Mouse (Mus musculus): Measurements from ENCODE around the gene Vmn1r54.
"Not testable (repeated sequence)": the region's sequence is repeated elsewhere in the genome, so short reads cannot be mapped to it uniquely, and the experiment has no call there.

Vmn1r54 gene

DNA sequence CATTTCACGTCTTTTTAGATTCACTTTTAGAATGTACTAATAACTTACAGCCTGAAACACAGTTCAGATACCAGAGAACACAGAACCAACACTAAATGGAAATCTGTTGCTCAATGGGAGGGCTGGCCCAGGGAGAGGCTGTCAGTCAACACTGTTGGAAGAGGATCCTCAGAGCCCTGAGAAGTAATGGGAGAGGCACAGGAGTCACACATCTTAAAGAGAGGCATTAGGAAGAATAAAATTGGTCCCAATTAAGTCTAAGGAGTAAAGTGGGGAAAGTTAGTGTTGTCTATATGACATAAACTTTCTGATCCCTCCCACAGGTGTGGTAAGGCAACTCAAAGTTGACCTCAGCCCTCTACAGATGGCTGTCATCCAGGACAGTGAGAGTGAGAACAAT, at the start of gene Vmn1r54:
Gene Vmn1r54 (plus strand): TSS at position 301 of the 400 bp plus-strand sequence.
- no peak for DNase-seq

DNA sequence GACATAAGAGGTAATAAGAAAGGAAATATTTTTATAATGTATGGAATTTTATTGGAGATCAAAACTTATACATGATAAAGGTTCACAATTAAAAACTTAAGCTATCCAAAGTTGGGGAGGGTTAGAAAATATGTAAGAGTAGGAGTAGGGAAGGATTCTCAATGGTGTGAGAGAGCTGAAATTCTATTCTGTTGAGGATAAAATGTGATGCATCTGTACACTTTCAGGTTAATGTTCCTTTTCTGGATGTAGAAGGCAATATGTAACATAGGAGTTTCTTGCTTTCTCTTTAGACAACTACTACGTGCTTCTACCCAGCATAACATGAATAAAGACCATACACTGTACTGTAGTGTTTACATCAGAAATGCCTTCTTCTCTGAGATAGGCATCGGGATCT, 43.6 kb upstream of the Vmn1r54 start, which contains the start of gene V1ra8:
Gene V1ra8 (plus strand): TSS at position 301 of the 400 bp plus-strand sequence.
- DNase-seq = not testable (repeated sequence)

DNA sequence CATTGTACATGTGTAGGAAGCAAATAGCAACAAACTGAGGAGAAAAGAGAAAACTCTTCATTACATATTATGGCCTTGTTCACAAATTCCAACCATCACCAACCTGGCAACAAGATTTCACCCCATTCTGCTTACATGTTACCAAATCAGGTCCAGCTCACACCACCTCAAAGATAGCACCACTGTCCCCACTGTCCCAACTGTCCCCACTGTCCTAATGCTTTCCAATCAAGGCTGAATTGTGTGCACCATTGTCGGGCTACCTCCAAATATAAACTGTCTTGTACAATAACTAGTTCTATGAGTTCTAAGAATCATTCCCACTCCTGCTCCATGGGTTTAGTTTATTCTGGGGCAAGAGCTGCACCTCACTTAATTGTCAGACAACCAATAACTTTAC, 21.8 kb upstream of the Vmn1r54 start, which contains the start of gene Vmn1r53:
Gene Vmn1r53 (minus strand): TSS at position 101 of the 400 bp plus-strand sequence.
- DNase-seq = no peak

DNA sequence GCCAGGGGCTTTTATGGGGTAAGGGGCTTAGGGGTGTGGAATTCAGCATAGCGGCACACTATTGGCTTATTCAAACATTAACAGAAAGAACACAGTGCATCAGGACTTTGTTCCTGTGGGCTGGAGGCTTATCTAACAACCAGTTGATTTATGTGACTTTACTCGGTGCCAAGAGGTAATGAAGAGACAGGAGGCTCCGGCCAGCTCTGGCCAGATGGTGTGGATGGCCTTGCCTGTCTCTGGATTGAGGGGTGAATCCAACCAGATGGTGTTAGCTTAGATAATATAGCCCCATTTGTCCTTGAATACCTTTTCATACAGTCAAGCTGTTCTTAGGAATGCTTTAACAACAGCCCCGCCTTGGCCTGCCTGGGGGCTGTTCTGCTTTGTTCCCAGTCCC, 14.0 kb upstream of the Vmn1r54 start:
- not testable (repeated sequence) for DNase-seq

DNA sequence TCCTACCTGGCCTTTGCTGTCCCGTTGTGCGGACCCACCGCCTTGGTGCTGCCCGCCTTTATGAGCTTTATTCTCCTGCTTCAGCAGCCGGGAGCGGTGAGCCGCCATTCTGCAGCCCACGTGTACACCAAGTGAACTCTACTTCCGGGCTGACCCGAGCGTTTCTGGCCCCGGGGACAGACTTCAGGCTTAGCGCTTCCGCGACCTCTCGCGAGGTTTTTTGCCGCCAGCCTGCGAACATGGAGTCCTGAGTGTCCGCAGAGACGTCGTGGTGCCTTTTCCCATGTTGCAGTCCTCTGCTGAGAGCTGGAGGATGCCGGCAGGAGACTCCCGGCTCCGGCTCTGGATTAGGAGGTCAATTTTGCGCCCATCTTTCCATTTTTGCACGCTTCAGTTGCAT, 13.4 kb upstream of the Vmn1r54 start:
- DNase-seq = no peak

DNA sequence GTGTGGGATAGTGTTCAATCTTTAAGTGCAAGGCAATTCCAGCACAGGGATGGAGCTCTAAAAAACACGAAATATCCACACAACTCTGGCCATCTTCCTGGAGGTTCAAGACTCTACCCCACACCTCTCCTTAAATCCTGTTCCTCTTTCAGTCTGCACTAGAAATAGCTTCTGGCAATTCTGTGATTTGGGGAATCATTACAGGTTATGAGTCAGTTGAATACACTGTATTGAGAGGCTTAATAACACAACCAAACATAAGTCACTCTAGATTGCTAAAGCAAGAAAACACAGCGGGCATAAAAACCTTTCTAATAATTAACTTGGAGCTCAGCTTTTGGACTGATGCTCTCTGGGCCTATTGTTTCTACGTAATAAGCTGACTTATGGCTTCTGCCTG, 2.1 kb upstream of the Vmn1r54 start:
- DNase-seq = no peak

DNA sequence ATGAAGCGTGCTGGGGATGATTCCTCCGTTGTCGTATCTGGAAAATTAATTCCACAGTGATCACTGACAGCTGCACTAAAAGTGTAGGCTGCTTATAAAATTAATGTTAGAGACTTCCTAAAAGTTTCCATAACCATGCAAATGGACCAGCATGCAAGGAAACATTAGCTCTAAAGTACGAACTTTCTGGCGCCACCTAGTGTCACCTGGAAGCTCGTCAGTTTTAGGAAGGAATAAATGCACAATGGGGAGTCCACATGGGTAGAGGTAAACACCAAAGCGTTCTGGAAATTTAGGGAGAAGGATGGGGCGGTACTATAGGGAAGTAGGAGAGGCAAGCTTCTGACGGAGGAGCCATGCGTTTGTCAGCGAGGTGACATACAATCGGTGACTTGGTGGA, 42.2 kb downstream of the Vmn1r54 start:
- no peak for DNase-seq

DNA sequence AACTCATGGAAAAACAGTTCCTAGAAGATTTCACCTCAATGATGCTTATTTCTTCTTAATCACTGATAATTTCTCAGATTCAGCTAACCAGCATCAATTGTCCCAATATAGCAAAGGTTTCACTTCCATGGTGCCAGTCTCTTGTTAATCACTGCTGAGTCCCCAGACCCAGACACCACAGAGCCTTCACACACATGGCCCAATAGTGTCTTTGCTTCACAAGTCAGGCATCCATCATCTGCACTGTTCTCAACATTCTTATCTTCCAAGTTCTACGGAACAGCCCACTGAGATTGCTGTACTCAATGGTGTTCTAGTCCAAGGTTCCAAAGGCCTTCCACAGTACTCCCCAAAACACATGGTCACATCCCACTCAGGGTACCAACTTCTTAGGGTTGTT, 54.8 kb downstream of the Vmn1r54 start, which contains the start of gene BC048671:
Gene BC048671 (plus strand): TSS at position 301 of the 400 bp plus-strand sequence.
- no peak for DNase-seq

DNA sequence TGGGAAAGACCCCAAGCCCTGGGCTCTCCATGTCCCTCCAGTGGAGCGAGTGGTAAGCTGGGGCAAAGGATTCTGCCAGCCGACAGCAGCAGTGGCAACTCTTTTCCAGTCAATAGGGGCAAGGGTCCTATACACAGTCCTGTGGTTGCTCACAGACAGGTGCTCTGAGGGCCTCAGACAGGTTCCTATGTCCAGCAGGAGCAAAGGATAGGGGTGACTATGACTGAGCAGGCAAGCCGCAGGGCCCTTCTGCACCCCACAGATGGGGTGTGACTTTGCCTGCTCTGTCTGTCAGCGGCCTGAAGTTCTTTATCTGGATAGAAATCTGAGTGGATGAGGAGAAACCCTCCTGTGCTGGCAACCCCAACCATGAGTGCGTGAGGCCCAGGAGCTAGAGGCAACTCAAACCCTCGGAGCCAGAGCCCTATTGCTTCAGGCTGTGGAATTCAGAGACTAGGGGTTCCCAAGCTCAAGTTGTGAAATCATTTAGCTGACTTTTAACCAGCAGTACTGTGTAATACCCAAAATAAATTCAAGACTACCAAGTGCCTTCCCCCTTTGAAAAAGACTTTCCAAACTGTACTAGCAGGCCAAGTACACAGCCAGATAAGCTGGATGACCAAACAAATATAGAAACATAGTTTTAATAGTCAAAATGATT, 60.3 kb downstream of the Vmn1r54 start:
- DNase-seq = no peak

DNA sequence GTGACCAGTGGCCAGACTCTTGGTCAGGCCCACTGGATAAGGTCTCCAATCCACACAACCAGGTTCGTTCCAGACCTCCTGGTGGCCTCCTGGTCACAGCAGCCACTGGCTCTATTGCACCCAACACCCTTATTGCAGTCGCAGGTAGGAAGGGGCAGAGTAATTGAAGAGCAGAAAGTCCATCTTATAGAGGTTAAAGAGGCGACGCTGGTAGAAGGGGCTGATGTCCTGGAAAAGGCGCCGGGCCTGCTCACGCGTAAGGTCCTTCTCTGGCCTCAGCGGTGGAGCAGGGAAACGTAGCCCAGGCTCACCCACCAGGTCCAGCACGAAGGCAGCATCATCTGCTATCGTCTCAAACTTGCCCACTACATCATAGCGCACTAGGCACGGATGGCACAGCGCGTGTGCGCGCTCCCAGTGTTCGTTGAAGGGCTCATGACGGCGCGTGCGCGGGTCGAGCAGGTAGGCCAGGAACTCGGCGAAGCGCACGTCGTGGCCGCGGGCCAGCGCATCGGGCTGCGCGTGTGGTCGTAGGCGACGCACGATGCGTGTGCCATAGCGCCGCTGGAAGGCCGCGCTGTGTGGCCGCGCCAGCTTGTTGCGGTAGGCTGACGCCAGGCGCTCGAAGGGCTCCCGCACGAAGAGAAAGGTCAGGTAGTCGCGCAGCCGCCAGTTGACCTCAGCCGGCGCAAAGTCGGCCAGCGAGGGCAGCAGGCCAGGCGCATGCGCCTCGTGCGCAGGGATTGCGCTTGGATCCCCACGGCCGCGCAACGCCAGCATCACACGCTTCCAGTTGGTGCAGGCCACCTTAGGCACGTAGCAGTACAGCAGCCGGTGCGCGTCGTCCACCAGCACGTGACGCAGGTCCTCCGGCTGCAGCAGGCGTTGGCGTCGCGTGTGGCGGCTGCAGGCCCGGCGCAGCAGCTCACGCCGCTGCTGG, 63.0 kb downstream of the Vmn1r54 start:
- no peak for DNase-seq

DNA sequence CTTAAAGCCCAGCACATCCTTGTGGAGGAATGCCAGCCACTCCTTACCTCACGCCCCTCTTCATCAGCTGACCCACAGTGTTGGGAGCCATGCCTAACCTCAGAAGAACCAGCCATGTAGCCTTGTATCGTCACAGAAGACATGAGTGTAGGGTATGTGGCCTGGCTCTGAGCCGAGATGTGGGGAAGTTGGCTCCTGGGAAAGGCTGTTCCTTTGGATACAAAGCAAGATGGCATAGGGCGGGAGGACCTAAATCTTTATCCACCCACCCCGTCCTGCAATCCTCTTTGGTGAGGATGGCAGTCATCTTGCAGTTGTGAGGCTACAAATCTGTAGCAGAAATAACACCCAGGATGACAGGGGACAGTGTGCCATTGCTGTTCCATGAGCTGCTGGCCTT, 69.9 kb downstream of the Vmn1r54 start:
- DNase-seq = no peak

DNA sequence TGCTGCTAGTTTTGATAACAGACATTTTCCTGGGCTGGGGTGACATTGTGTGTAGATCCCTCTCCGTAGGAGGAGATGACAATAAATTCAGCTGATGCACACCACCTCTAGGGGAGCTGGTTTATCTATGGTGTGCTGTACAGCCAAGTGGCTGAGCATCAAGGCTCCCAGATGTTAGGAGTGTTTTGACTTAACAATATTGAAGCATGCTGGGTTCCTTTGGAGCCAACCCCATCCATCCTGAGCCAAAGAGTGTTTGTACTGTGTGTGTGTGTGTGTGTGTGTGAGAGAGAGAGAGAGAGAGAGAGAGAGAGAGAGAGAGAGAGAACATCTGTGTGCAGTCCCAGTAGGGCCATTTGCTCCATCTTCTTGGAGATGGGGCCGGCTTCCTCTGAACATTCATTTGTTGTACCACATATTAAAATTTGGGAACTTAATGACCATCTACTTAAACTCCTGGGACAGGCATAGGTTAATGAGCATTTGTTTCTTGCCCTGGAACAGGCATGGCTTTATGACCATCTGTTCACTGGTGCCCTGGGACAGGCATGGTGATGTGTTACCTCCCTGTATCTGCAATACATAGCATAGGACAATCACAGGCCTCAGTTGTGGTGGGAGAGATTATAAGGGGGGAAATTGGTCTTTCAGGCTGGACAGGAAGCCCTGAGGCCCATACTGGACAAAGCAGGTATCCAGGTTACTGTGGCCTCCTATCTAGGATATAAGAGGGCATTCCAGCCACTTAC, 71.6 kb downstream of the Vmn1r54 start:
- DNase-seq = no peak

DNA sequence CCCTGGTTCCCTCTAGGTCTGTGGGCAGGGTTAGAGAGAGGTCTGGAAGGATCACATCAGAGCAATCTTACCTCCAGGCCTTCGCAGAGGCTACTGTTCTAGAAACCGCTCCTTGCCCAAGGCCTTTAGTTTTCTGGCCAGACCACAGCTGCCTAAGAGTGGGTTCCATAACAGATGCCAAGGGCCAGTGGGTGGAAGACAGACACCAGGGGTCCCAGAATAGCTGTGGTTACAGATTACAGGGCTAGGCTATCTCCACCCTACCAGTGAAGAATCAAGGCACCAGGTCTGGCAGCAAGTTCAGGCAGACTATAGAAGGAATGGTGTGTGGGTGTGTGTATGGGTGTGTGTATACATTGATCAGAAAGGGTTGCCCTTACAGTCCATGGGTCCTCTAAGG, 72.9 kb downstream of the Vmn1r54 start:
- no peak for DNase-seq

DNA sequence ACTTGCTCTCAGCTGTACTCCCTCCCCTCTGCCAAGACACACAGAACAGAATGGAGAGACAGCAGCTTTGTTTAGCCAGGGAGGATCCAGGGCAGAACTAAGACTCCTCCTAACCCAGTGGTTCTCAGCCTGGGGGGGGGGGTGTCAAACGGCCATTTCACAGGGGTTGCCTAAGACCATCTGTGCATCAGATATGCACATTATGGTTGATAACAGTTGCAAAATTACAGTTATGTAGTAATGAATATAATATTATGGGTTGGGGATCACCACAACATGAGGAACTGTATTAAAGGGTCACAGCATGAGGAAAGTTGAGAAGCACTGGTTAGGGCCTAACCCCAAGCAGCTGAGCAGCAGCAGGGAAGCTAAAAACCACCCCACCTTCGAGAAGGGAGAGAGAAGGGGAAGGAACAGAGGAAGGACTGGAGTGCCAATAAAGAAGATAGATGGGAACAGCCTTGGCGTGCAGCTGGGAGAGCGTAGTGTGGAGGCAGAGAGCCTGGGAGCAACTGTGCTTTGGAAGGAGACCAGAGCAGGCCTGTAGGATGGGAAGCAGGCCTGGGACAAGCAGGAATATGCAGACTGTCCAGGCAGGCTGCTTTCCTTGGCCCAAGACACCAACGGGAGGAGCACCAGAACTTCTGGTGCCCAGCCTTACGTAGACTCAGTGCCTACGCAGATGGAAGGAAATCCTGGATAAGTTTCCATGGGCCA, 73.5 kb downstream of the Vmn1r54 start:
- DNase-seq = no peak

DNA sequence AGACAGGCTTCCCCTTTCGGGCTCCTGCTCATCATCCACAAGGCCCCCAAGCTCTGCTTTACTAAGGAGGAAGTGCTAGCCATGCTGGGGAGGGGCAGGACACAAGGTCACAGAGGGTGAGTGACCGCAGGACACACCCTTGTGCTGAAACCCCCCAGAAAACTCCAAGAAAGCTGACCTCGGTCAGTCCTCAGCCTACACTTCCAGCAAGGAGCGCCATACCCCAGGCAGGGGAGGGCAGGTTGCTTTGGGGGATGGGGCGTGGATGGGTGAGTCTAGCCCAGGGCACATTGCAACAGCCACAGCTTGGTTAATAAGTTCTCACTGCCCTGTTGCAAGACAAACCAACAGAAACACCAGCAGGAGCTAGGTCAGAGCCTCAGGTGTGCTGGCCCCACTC, 74.3 kb downstream of the Vmn1r54 start:
- peak; percentile 51 for DNase-seq

All from kidney, adult 11 months (tissue).